Mouse (Mus musculus) fibroblast of lung, adult 2 months (primary cell): ENCODE measurements around the gene Vmn2r106.

Experiments used
- DNase-seq: peaks from one replicate; pipeline ENCODE4 v3.0.0-alpha.2; 2011; ENCODE audit warnings: low read depth

The Vmn2r106 gene

GRCm38 (mm10) chr17:20285453-20285852, at the start of gene Vmn2r106:
Gene Vmn2r106 (minus strand): TSS chr17:20285553.
- DNase-seq = no peak

- no peak for DNase-seq
Measured at GRCm38 (mm10) chr17:20305790-20306189, 20.4 kb upstream of the Vmn2r106 start.

GRCm38 (mm10) chr17:20286906-20287305, 1.6 kb upstream of the Vmn2r106 start:
- DNase-seq = no peak

- DNase-seq = no peak
Measured at GRCm38 (mm10) chr17:20255522-20255921, 29.8 kb downstream of the Vmn2r106 start.

- DNase-seq = no peak
Measured at GRCm38 (mm10) chr17:20234952-20235351, 50.4 kb downstream of the Vmn2r106 start, which contains the start of gene Vmn2r105. Gene Vmn2r105 (minus strand): TSS chr17:20235052.
